Mouse (Mus musculus): ENCODE measurements at regions not wholly inside any gene's neighbourhood (a gene's known extent, or its start where the extent isn't known, plus 50 kb on each side); places are given as distances from the start of the nearest gene placed in this dataset.

GRCm38 (mm10) chr17:14144082-14144481 is 60.0 kb downstream of the Dact2 start:
- DNase-seq: no peak

- DNase-seq: no peak
These were observed 62.4 kb downstream of the Dact2 start for GRCm38 (mm10) chr17:14141669-14142068.

GRCm38 (mm10) chr17:14140266-14140665 is 63.8 kb downstream of the Dact2 start:
- no peak for DNase-seq

GRCm38 (mm10) chr17:14138941-14139340 is 65.2 kb downstream of the Dact2 start:
- DNase-seq: no peak

GRCm38 (mm10) chr17:14136702-14137315 is 67.3 kb downstream of the Dact2 start:
- DNase-seq: peak; percentile 82

GRCm38 (mm10) chr17:14134604-14135003 is 69.5 kb downstream of the Dact2 start:
- no peak for DNase-seq

GRCm38 (mm10) chr17:14133986-14134385 is 70.1 kb downstream of the Dact2 start:
- DNase-seq: no peak

GRCm38 (mm10) chr17:14127031-14127430 is 67.7 kb upstream of the Gm7358 start:
- peak; percentile 12 for DNase-seq

GRCm38 (mm10) chr17:14118863-14119262 is 59.5 kb upstream of the Gm7358 start:
- no peak for DNase-seq

- no peak for DNase-seq
These were observed 56.9 kb upstream of the Gm7358 start for GRCm38 (mm10) chr17:14116223-14116622.

GRCm38 (mm10) chr17:14114856-14115255 is 55.5 kb upstream of the Gm7358 start:
- no peak for DNase-seq

GRCm38 (mm10) chr17:14111692-14112091 is 52.4 kb upstream of the Gm7358 start:
- DNase-seq: peak; percentile 48
